Mouse (Mus musculus): ENCODE data around the gene Tvp23b. TPM values are rescaled to one million over a fixed set of nuclear protein-coding genes. Genes with fewer than 3 reads are reported as not detected.

Tvp23b gene
- polyA plus RNA-seq, 1 experiment from 2014 or later = 49.3 TPM

DNA sequence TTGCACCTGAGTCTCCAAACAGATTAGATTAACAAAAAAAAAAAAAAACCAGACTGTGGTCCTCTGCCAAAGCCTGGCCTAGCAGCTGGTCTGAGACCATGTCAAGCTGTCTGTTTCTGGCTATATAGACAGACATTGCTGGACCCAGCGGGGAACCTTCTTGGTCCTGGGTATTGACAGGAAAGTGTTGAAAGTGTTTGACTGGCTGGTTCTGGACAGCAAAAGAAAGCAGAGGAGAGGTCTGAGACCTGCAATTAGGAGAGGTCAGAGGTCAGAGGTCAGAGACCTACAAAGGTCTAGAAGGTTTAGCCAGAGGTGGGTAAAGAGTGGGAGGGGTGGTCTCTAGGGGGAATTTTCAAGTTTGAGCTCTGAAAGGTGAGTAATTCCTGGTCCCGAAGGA, 31.0 kb upstream of the Tvp23b start:
- no peak overlapping the region for H3K4me2 ChIP-seq (ENCODE audit: low read length)
- H3K36me3 ChIP-seq (ENCODE audit: control insufficient read depth, insufficient read depth, low read length) = no peaks in the 10 kb centered on the region
- peaks cover 5 to 8% of the 10 kb centered on the region in 2 experiments; a peak in 3 of 4 replicates for H3K4me1 ChIP-seq (ENCODE audit: control insufficient read depth in 2 of 2, insufficient read depth in 2 of 2, low read length in 2 of 2)
- H3K9ac ChIP-seq (ENCODE audit: low read length) = no peak overlapping the region
- ATAC-seq (ENCODE audit: insufficient number of reproducible peaks, insufficient read depth, low FRiP score, low read depth) = no peak
- no peaks in the 10 kb centered on the region for H3K9me3 ChIP-seq (ENCODE audit: control insufficient read depth, low read length)
- no peak overlapping the region for H3K4me3 ChIP-seq (ENCODE audit: control insufficient read depth in 1 of 2, insufficient read depth in 1 of 2, low read depth in 1 of 2, low read length in 2 of 2)
- 34% methylated on average over 2 of the region's 2 CpGs for WGBS
- no peak overlapping the region for H3K27ac ChIP-seq (replicated peaks in 1 of 2; ENCODE audit: control insufficient read depth in 1 of 2, insufficient read depth in 1 of 2, low read depth in 2 of 2, low read length in 2 of 2)
- H3K27me3 ChIP-seq (ENCODE audit: control insufficient read depth, insufficient read depth, low read length) = no peaks in the 10 kb centered on the region

DNA sequence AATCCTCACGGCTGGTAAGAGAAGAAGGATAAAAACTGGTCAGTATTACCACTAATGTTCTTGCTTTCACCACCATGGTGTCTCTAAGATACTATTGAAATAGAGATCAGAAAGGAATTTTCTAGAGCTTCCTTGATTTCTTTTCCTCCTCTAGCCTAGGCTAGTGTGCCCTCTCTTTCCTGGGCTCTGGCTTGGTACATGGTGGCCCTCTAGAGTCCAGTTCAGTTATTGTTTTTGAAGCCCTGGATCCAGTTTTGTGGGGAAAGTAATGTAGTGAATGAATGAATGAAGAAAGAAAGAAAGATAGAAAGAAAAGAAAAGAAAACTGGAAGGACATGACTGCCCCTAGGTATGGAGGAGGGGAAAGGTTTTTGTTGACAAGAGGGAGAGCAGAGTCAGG, 28.1 kb upstream of the Tvp23b start:
- Histone ChIP-seq H3K4me2 (ENCODE audit: low read length) (no peak overlapping the region), H3K4me1 (ENCODE audit: control insufficient read depth in 2 of 2, insufficient read depth in 2 of 2, low read length in 2 of 2) (peaks cover 5 to 8% of the 10 kb centered on the region in 2 experiments; a peak in 3 of 4 replicates), H3K9ac (ENCODE audit: low read length) (no peak overlapping the region), H3K9me3 (ENCODE audit: control insufficient read depth, low read length) (no peaks in the 10 kb centered on the region), H3K4me3 (ENCODE audit: control insufficient read depth in 1 of 2, insufficient read depth in 1 of 2, low read depth in 1 of 2, low read length in 2 of 2) (no peak overlapping the region), H3K27ac (replicated peaks in 1 of 2; ENCODE audit: control insufficient read depth in 1 of 2, insufficient read depth in 1 of 2, low read depth in 2 of 2, low read length in 2 of 2) (no peak overlapping the region), H3K36me3 (ENCODE audit: control insufficient read depth, insufficient read depth, low read length) (no peaks in the 10 kb centered on the region), H3K27me3 (ENCODE audit: control insufficient read depth, insufficient read depth, low read length) (no peaks in the 10 kb centered on the region)
- ATAC-seq (ENCODE audit: insufficient number of reproducible peaks, insufficient read depth, low FRiP score, low read depth) = no peak
- 90% methylated on average over 1 of the region's 1 CpGs for whole genome bisulfite sequencing

DNA sequence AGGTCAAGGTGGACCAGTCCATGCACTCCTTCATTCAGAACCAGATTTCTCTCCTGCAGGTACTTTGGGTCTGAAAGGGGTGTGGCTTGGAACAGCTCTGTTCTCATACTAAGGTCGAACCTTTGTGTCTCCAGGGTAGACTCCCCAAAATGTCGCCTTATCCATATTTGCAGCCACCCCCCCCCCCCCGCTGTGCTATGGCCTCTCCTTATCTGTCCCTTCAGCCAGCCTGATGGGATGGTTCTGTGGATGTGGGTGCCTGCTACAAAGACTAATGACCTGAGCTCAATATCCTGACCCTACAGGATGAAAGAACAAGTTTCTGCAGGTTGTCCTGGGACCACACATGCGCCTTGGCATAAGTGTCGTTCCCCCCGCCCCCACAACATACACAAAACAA, 25.9 kb upstream of the Tvp23b start:
- Histone ChIP-seq H3K4me1 (ENCODE audit: control insufficient read depth in 2 of 2, insufficient read depth in 2 of 2, low read length in 2 of 2) (peaks cover 0 to 1% of the 10 kb centered on the region in 2 experiments; a peak in 1 of 4 replicates), H3K9me3 (ENCODE audit: control insufficient read depth, low read length) (no peaks in the 10 kb centered on the region), H3K27ac (replicated peaks in 1 of 2; ENCODE audit: control insufficient read depth in 1 of 2, insufficient read depth in 1 of 2, low read depth in 2 of 2, low read length in 2 of 2) (no peak overlapping the region), H3K36me3 (ENCODE audit: control insufficient read depth, insufficient read depth, low read length) (no peaks in the 10 kb centered on the region), H3K4me2 (ENCODE audit: low read length) (no peak overlapping the region), H3K27me3 (ENCODE audit: control insufficient read depth, insufficient read depth, low read length) (no peaks in the 10 kb centered on the region), H3K9ac (ENCODE audit: low read length) (no peak overlapping the region), H3K4me3 (ENCODE audit: control insufficient read depth in 1 of 2, insufficient read depth in 1 of 2, low read depth in 1 of 2, low read length in 2 of 2) (no peak overlapping the region)
- 77% methylated on average over 6 of the region's 6 CpGs for WGBS
- no peak for ATAC-seq (ENCODE audit: insufficient number of reproducible peaks, insufficient read depth, low FRiP score, low read depth)

DNA sequence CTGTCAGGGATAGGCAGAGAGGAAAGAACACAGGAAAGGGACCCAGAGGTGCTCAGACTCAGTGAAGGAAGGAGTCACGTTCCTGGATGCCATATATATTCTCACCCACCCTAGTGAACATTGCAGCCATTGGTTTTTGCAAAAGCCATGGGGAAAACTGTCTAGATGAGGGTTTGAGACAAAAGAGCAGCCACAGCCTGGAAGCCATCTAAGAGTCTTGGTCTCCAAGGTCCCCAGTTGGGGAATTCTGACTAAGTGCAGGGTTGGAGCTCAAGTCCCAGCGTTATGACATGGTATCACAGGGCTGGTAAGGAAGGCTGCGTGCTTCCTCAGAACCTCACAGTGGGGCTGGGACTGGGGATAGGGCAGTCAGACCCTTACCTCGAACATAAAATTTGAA, 13.7 kb upstream of the Tvp23b start:
- no peak for ATAC-seq (ENCODE audit: insufficient number of reproducible peaks, insufficient read depth, low FRiP score, low read depth)
- WGBS = 64% methylated on average over 4 of the region's 4 CpGs
- no peaks in the 10 kb centered on the region for H3K4me1 ChIP-seq (ENCODE audit: control insufficient read depth in 2 of 2, insufficient read depth in 2 of 2, low read length in 2 of 2)
- H3K9ac ChIP-seq (ENCODE audit: low read length) = no peak overlapping the region
- no peaks in the 10 kb centered on the region for H3K36me3 ChIP-seq (ENCODE audit: control insufficient read depth, insufficient read depth, low read length)
- H3K4me3 ChIP-seq (ENCODE audit: control insufficient read depth in 1 of 2, insufficient read depth in 1 of 2, low read depth in 1 of 2, low read length in 2 of 2) = no peak overlapping the region
- no peak overlapping the region for H3K4me2 ChIP-seq (ENCODE audit: low read length)
- no peak overlapping the region for H3K27ac ChIP-seq (replicated peaks in 1 of 2; ENCODE audit: control insufficient read depth in 1 of 2, insufficient read depth in 1 of 2, low read depth in 2 of 2, low read length in 2 of 2)
- H3K9me3 ChIP-seq (ENCODE audit: control insufficient read depth, low read length) = no peaks in the 10 kb centered on the region
- H3K27me3 ChIP-seq (ENCODE audit: control insufficient read depth, insufficient read depth, low read length) = no peaks in the 10 kb centered on the region

DNA sequence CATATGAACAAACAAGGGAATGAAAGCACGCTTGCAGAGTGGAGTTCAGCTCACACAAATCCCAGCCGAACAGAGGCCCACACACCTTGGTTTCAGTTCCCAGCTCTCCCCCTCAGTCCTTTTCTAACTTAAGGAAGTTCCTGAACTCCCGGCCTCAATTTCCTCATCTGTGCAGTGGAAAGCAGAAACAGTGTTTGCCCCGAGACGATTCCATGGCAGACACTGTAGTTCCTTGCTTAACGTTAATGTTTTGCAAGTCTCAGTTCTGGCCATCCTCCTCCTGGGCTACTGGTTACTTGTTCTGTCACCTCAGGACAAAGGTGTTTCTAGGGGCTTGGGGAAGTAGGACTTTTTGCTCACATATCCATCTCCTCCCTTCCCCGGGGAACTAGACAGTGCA, 12.6 kb upstream of the Tvp23b start:
- 74% methylated on average over 7 of the region's 7 CpGs for WGBS
- H3K27me3 ChIP-seq (ENCODE audit: control insufficient read depth, insufficient read depth, low read length) = no peaks in the 10 kb centered on the region
- no peak overlapping the region for H3K4me3 ChIP-seq (ENCODE audit: control insufficient read depth in 1 of 2, insufficient read depth in 1 of 2, low read depth in 1 of 2, low read length in 2 of 2)
- no peak for ATAC-seq (ENCODE audit: insufficient number of reproducible peaks, insufficient read depth, low FRiP score, low read depth)
- H3K27ac ChIP-seq (replicated peaks in 1 of 2; ENCODE audit: control insufficient read depth in 1 of 2, insufficient read depth in 1 of 2, low read depth in 2 of 2, low read length in 2 of 2) = no peak overlapping the region
- H3K4me2 ChIP-seq (ENCODE audit: low read length) = no peak overlapping the region
- H3K9ac ChIP-seq (ENCODE audit: low read length) = no peak overlapping the region
- H3K9me3 ChIP-seq (ENCODE audit: control insufficient read depth, low read length) = no peaks in the 10 kb centered on the region
- no peaks in the 10 kb centered on the region for H3K4me1 ChIP-seq (ENCODE audit: control insufficient read depth in 2 of 2, insufficient read depth in 2 of 2, low read length in 2 of 2)
- H3K36me3 ChIP-seq (ENCODE audit: control insufficient read depth, insufficient read depth, low read length) = no peaks in the 10 kb centered on the region

DNA sequence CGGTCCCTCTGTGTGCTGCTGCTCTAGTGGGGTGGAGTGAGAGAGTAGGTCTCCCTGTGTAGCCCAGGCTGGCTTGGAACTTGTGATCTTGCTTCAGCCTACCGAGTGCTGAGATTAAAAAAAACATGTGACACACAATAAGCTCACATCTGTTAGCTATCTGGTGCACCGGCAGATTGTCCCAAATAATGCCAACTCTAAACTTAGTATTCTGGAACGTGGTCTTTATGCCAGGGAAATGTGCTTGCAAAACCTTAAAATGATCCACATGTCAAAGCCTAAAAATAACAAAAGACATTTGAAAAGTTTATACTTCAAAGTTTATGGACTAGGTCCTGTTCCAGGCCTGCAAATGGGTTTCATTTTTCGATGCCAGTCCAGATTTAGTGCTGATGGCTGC, 10.1 kb upstream of the Tvp23b start:
- WGBS = 76% methylated on average over 5 of the region's 5 CpGs
- no peak for ATAC-seq (ENCODE audit: insufficient number of reproducible peaks, insufficient read depth, low FRiP score, low read depth)
- Histone ChIP-seq H3K4me3 (ENCODE audit: control insufficient read depth in 1 of 2, insufficient read depth in 1 of 2, low read depth in 1 of 2, low read length in 2 of 2) (no peak overlapping the region), H3K9ac (ENCODE audit: low read length) (no peak overlapping the region), H3K27ac (replicated peaks in 1 of 2; ENCODE audit: control insufficient read depth in 1 of 2, insufficient read depth in 1 of 2, low read depth in 2 of 2, low read length in 2 of 2) (no peak overlapping the region), H3K4me1 (ENCODE audit: control insufficient read depth in 2 of 2, insufficient read depth in 2 of 2, low read length in 2 of 2) (no peaks in the 10 kb centered on the region), H3K36me3 (ENCODE audit: control insufficient read depth, insufficient read depth, low read length) (no peaks in the 10 kb centered on the region), H3K27me3 (ENCODE audit: control insufficient read depth, insufficient read depth, low read length) (no peaks in the 10 kb centered on the region), H3K4me2 (ENCODE audit: low read length) (no peak overlapping the region), H3K9me3 (ENCODE audit: control insufficient read depth, low read length) (no peaks in the 10 kb centered on the region)

DNA sequence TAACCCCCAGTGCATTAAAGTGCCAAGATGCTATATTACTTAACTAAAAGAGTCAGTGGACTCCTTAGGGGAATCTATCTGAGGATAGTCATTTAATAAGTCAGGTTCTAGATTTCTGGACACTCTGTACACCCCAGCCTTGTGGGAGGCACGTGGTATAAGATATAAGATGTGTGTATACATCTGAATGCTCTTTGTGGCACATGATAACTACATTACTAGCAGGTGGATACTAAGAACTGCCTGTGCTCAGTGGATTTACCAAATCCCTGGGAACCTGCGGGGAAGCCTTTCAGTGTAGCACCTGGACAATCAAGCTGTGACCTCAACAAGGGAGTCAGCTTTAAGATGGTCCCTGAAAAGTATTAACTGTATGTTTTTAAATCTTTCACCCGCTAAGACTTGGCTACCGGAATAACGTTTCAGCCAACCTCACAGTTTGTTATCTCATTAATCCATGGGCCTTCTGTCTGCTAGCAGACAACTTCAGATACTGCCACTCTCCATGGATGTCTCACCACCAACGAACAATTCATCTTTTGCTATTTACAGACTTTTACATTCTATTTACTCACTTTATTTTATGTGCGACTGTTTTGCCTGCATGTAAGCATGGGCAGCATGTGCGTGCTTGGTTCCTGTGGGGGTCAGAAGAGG, 9.4 kb upstream of the Tvp23b start:
- Histone ChIP-seq H3K27me3 (ENCODE audit: control insufficient read depth, insufficient read depth, low read length) (no peaks in the 10 kb centered on the region), H3K9me3 (ENCODE audit: control insufficient read depth, low read length) (no peaks in the 10 kb centered on the region), H3K36me3 (ENCODE audit: control insufficient read depth, insufficient read depth, low read length) (no peaks in the 10 kb centered on the region), H3K27ac (replicated peaks in 1 of 2; ENCODE audit: control insufficient read depth in 1 of 2, insufficient read depth in 1 of 2, low read depth in 2 of 2, low read length in 2 of 2) (no peak overlapping the region), H3K4me2 (ENCODE audit: low read length) (no peak overlapping the region), H3K4me3 (ENCODE audit: control insufficient read depth in 1 of 2, insufficient read depth in 1 of 2, low read depth in 1 of 2, low read length in 2 of 2) (no peak overlapping the region), H3K4me1 (ENCODE audit: control insufficient read depth in 2 of 2, insufficient read depth in 2 of 2, low read length in 2 of 2) (no peaks in the 10 kb centered on the region), H3K9ac (ENCODE audit: low read length) (no peak overlapping the region)
- no peak for ATAC-seq (ENCODE audit: insufficient number of reproducible peaks, insufficient read depth, low FRiP score, low read depth)
- 74% methylated on average over 8 of the region's 8 CpGs for WGBS

DNA sequence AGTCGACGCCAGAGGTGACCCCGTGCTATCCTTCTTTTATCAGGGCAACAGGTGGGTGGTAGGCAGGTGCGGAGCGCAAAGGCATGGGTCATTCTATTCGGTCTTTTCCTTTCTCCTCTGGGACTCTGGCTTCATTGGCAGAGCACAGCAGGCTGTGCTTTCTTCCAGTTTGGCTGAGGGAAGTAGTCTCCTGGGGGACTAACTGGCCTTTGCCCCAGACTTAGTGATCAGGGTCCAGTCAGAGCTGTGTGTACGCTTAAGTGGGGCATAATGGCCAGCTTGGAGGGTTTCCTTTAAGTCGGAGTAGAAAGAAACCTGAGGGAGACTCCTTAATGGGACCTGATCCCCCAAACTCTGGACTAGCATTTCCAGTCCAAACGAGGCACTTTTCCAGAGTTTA, 5.8 kb upstream of the Tvp23b start:
- no peak overlapping the region for H3K4me3 ChIP-seq (ENCODE audit: control insufficient read depth in 1 of 2, insufficient read depth in 1 of 2, low read depth in 1 of 2, low read length in 2 of 2)
- no peaks in the 10 kb centered on the region for H3K9me3 ChIP-seq (ENCODE audit: control insufficient read depth, low read length)
- H3K4me1 ChIP-seq (ENCODE audit: control insufficient read depth in 2 of 2, insufficient read depth in 2 of 2, low read length in 2 of 2) = no peaks in the 10 kb centered on the region
- no peaks in the 10 kb centered on the region for H3K36me3 ChIP-seq (ENCODE audit: control insufficient read depth, insufficient read depth, low read length)
- WGBS = 70% methylated on average over 9 of the region's 9 CpGs
- no peak overlapping the region for H3K4me2 ChIP-seq (ENCODE audit: low read length)
- H3K27me3 ChIP-seq (ENCODE audit: control insufficient read depth, insufficient read depth, low read length) = no peaks in the 10 kb centered on the region
- H3K27ac ChIP-seq (replicated peaks in 1 of 2; ENCODE audit: control insufficient read depth in 1 of 2, insufficient read depth in 1 of 2, low read depth in 2 of 2, low read length in 2 of 2) = no peak overlapping the region
- no peak for ATAC-seq (ENCODE audit: insufficient number of reproducible peaks, insufficient read depth, low FRiP score, low read depth)
- H3K9ac ChIP-seq (ENCODE audit: low read length) = no peak overlapping the region

Measured in heart, embryonic 14.5 days (tissue).